Mouse (Mus musculus): ENCODE results near the gene Tsen2. TPM values are rescaled to one million over a fixed set of nuclear protein-coding genes. Genes with fewer than 3 reads are reported as not detected.

The Tsen2 gene
- 33.1 and 36.8 TPM in 2 replicates for polyA plus RNA-seq (2014; fragmentation: Nextera tagmentation; extraction: Ambion mirVana)

DNA sequence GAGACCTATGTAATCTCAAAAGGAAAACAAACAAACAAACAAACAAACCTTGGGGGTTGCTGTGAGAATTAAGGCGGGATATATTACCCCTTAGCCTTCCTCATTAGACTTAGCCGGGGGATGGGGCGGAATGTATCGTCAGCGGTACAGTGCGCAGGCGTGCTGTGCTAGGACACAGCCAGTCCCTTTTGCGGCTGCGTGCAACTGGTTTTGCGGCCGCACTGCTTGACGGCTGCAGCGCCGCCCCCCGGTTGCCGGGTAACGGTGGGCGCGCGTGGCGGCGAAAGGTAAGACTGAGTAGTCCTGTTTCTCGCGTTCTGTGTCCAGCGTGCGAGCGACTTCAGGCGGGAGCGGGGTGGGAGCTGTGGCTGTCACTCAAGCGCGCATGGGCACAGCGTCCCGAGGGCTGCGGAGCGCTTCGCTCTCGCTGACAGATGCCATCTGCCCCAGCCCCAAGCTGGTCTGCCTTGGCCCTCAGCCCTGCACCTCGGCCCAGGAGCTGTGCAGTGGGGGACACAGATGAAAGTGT lies at the start of gene Tsen2:
Gene Tsen2, plus strand, starts transcription at position 223 of the 529 bp plus-strand sequence.
- DNase-seq (ENCODE audit: low spot score), result peak; percentile 98
- H3K9me3 ChIP-seq (ENCODE audit: control insufficient read depth, low read length), result no peaks in the 10 kb centered on the region
- H3K4me1 ChIP-seq (replicated peaks; ENCODE audit: control insufficient read depth, insufficient read depth, low read length), result peaks cover 17% of the 10 kb centered on the region
- peak within 1 kb of the TSS; percentile 91 for H3K4me2 ChIP-seq
- WGBS, result 1% methylated on average over 38 of the region's 38 CpGs
- peak within 1 kb of the TSS; percentile 79 for H3K4me3 ChIP-seq (ENCODE audit: low read depth, low read length)
- peak within 1 kb of the TSS; percentile 87 for H3K9ac ChIP-seq (ENCODE audit: low read depth, low read length)
- peak; percentile 88 for ATAC-seq (replicated peaks; ENCODE audit: low FRiP score)
- peak within 1 kb of the TSS; percentile 79 for H3K27ac ChIP-seq (ENCODE audit: low read depth, low read length)
- H3K27me3 ChIP-seq (replicated peaks; ENCODE audit: control insufficient read depth, insufficient read depth, low read length), result no peaks in the 10 kb centered on the region
- H3K36me3 ChIP-seq (ENCODE audit: control insufficient read depth, insufficient read depth, low read length), result peaks cover 7% of the 10 kb centered on the region; the same call in 1 of the 2 replicates

DNA sequence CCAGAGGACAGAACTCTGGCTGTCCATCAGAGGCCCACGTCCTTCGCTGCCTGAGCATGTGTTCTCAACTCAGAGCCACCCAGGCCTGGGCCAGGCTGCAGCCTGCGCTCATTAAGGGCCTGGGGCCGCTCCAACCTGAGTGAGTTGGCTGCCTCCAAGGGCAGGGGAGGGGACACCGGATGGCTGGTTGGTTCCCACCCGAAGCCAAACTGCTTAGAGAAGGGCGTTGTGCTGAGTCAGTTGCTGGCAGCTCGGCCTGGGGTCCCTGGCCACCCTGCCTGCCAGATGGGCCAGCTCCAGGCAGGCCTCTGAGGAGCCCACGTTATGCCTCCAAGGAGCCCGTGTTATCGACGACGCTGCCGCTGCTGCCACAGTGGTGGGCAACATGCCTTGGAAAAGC lies 44.9 kb upstream of the Tsen2 start:
- Histone ChIP-seq H3K27ac (ENCODE audit: low read depth, low read length) (no peak overlapping the region), H3K4me2 (no peak overlapping the region), H3K27me3 (replicated peaks; ENCODE audit: control insufficient read depth, insufficient read depth, low read length) (no peaks in the 10 kb centered on the region), H3K36me3 (ENCODE audit: control insufficient read depth, insufficient read depth, low read length) (no peaks in the 10 kb centered on the region), H3K9me3 (ENCODE audit: control insufficient read depth, low read length) (no peaks in the 10 kb centered on the region), H3K4me3 (ENCODE audit: low read depth, low read length) (no peak overlapping the region), H3K4me1 (replicated peaks; ENCODE audit: control insufficient read depth, insufficient read depth, low read length) (peaks cover 2% of the 10 kb centered on the region; the same call in 1 of the 2 replicates), H3K9ac (ENCODE audit: low read depth, low read length) (no peak overlapping the region)
- ATAC-seq (replicated peaks; ENCODE audit: low FRiP score), result no peak
- DNase-seq (ENCODE audit: low spot score), result no peak
- 83% methylated on average over 14 of the region's 14 CpGs for WGBS

DNA sequence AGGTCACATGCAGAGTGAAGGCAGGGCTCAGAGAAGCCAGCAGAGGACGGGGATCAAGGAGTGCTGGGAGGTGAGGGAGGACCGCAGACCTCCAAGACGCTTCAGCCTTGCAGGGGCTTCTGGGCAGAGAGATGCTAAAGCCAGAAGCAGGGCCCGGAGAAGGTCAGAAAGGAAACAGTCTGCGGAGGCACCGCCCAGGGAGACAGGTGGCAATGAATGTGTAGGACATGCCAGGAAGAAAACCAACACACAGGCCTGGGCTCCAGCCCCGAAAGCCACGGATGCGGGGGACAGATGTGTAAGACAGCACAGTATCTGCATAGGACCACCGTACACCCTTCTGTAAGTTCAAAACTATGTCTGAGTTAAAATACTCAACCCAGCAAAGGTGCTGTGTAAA lies 44.2 kb upstream of the Tsen2 start:
- H3K4me2 ChIP-seq, result no peak overlapping the region
- no peaks in the 10 kb centered on the region for H3K9me3 ChIP-seq (ENCODE audit: control insufficient read depth, low read length)
- DNase-seq (ENCODE audit: low spot score) (no peak), ATAC-seq (replicated peaks; ENCODE audit: low FRiP score) (no peak)
- 84% methylated on average over 10 of the region's 10 CpGs for WGBS
- H3K4me1 ChIP-seq (replicated peaks; ENCODE audit: control insufficient read depth, insufficient read depth, low read length), result peaks cover 2% of the 10 kb centered on the region; the same call in 1 of the 2 replicates
- no peak overlapping the region for H3K9ac ChIP-seq (ENCODE audit: low read depth, low read length)
- no peaks in the 10 kb centered on the region for H3K27me3 ChIP-seq (replicated peaks; ENCODE audit: control insufficient read depth, insufficient read depth, low read length)
- H3K27ac ChIP-seq (ENCODE audit: low read depth, low read length), result no peak overlapping the region
- H3K36me3 ChIP-seq (ENCODE audit: control insufficient read depth, insufficient read depth, low read length), result no peaks in the 10 kb centered on the region
- no peak overlapping the region for H3K4me3 ChIP-seq (ENCODE audit: low read depth, low read length)

DNA sequence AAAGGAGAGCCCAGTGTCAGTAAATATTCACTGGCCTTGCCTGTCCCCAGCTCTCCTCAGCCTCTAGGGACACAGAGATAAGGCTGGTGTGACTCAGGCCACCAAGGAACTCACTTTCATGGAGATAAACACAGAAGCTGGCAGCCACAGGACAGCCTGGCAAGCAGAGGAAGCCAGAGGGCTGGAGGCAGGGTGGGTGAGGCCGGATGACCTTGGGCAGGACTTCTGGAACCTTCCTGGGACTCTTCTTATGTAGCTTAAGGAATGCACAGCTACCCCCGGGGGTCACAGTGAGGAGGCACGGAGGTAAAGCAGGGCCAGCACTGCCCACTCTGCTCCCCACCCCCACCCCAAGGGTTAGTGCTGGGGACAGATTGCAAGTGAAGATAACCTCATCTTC lies 43.3 kb upstream of the Tsen2 start:
- 43% methylated on average over 3 of the region's 3 CpGs for WGBS
- H3K36me3 ChIP-seq (ENCODE audit: control insufficient read depth, insufficient read depth, low read length), result no peaks in the 10 kb centered on the region
- H3K4me2 ChIP-seq, result no peak overlapping the region
- H3K27ac ChIP-seq (ENCODE audit: low read depth, low read length), result no peak overlapping the region
- no peak for ATAC-seq (replicated peaks; ENCODE audit: low FRiP score)
- no peak for DNase-seq (ENCODE audit: low spot score)
- no peak overlapping the region for H3K9ac ChIP-seq (ENCODE audit: low read depth, low read length)
- no peaks in the 10 kb centered on the region for H3K27me3 ChIP-seq (replicated peaks; ENCODE audit: control insufficient read depth, insufficient read depth, low read length)
- peaks cover 2% of the 10 kb centered on the region; the same call in 1 of the 2 replicates for H3K4me1 ChIP-seq (replicated peaks; ENCODE audit: control insufficient read depth, insufficient read depth, low read length)
- no peak overlapping the region for H3K4me3 ChIP-seq (ENCODE audit: low read depth, low read length)
- no peaks in the 10 kb centered on the region for H3K9me3 ChIP-seq (ENCODE audit: control insufficient read depth, low read length)

GRCm38 (mm10) chr6:115503038-115503437 lies 41.4 kb upstream of the Tsen2 start:
- Histone ChIP-seq H3K4me2 (no peak overlapping the region), H3K9me3 (ENCODE audit: control insufficient read depth, low read length) (no peaks in the 10 kb centered on the region), H3K27me3 (replicated peaks; ENCODE audit: control insufficient read depth, insufficient read depth, low read length) (no peaks in the 10 kb centered on the region), H3K4me1 (replicated peaks; ENCODE audit: control insufficient read depth, insufficient read depth, low read length) (peaks cover 2% of the 10 kb centered on the region; the same call in 1 of the 2 replicates), H3K9ac (ENCODE audit: low read depth, low read length) (no peak overlapping the region), H3K36me3 (ENCODE audit: control insufficient read depth, insufficient read depth, low read length) (no peaks in the 10 kb centered on the region), H3K27ac (ENCODE audit: low read depth, low read length) (no peak overlapping the region), H3K4me3 (ENCODE audit: low read depth, low read length) (no peak overlapping the region)
- WGBS, result 93% methylated on average over 4 of the region's 4 CpGs
- DNase-seq (ENCODE audit: low spot score) (no peak), ATAC-seq (replicated peaks; ENCODE audit: low FRiP score) (no peak)

DNA sequence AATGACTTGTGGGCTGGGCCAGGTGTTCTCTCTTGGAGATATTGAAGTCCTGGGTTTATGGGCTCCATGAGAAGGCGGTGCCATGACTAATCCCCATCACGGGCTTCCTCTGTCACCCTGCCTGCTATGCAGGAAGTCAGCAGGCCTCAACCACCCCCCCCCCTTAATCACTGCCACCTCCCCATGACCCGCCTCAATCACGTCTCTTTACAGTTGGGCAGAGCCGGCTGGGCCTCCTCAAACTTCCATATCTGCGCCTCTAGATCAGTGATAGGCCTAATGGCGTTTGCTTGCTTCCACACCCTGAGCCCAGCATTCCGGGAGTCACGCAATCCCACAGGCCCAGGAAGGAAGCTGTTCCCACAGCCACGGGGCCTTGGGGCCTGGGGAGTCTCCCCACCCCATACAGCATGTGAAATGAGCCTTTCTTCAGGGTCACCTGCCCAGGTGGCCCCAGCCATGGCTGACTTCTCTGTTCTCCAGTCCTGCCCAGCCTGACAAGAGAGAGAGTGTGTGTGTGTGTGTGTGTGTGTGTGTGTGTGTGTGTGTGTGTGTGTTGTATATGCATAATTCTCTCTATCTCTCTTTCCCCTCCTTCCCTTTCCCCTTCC lies 40.8 kb upstream of the Tsen2 start:
- WGBS, result 59% methylated on average over 10 of the region's 10 CpGs
- no peaks in the 10 kb centered on the region for H3K36me3 ChIP-seq (ENCODE audit: control insufficient read depth, insufficient read depth, low read length)
- H3K27me3 ChIP-seq (replicated peaks; ENCODE audit: control insufficient read depth, insufficient read depth, low read length), result no peaks in the 10 kb centered on the region
- peaks cover 2% of the 10 kb centered on the region; the same call in 1 of the 2 replicates for H3K4me1 ChIP-seq (replicated peaks; ENCODE audit: control insufficient read depth, insufficient read depth, low read length)
- DNase-seq (ENCODE audit: low spot score) (no peak), ATAC-seq (replicated peaks; ENCODE audit: low FRiP score) (no peak)
- H3K4me3 ChIP-seq (ENCODE audit: low read depth, low read length), result no peak overlapping the region
- no peak overlapping the region for H3K27ac ChIP-seq (ENCODE audit: low read depth, low read length)
- no peak overlapping the region for H3K9ac ChIP-seq (ENCODE audit: low read depth, low read length)
- no peak overlapping the region for H3K4me2 ChIP-seq
- H3K9me3 ChIP-seq (ENCODE audit: control insufficient read depth, low read length), result no peaks in the 10 kb centered on the region

- no peak overlapping the region for H3K27ac ChIP-seq (ENCODE audit: low read depth, low read length)
- no peak overlapping the region for H3K9ac ChIP-seq (ENCODE audit: low read depth, low read length)
- 73% methylated on average over 3 of the region's 3 CpGs for WGBS
- ATAC-seq (replicated peaks; ENCODE audit: low FRiP score) (no peak; the same call in 1 of the 2 replicates), DNase-seq (ENCODE audit: low spot score) (no peak)
- no peaks in the 10 kb centered on the region for H3K27me3 ChIP-seq (replicated peaks; ENCODE audit: control insufficient read depth, insufficient read depth, low read length)
- H3K36me3 ChIP-seq (ENCODE audit: control insufficient read depth, insufficient read depth, low read length), result no peaks in the 10 kb centered on the region
- H3K4me3 ChIP-seq (ENCODE audit: low read depth, low read length), result no peak overlapping the region
- H3K4me1 ChIP-seq (replicated peaks; ENCODE audit: control insufficient read depth, insufficient read depth, low read length), result peaks cover 2% of the 10 kb centered on the region; the same call in 1 of the 2 replicates
- no peaks in the 10 kb centered on the region for H3K9me3 ChIP-seq (ENCODE audit: control insufficient read depth, low read length)
- no peak overlapping the region for H3K4me2 ChIP-seq
These were observed 40.3 kb upstream of the Tsen2 start for GRCm38 (mm10) chr6:115504160-115504558.

DNA sequence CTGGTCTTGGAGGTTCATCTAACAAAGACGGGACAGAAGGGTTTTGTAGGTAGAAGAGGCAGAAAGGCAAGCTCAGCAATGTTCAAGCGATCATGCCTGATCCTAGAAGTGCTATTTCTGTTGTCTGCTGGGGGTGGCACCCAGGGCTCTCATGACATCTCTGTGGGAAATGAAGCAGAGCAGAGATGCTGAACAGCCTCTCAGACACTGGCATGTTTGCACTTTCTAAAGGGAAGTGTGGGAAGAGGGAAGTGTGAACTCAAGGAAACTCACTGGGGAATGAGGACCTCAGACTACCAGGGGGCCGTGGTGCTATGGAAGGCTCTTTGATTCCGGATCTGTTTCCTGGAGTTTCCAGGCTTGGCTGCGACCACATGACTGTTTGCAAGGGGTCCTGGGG lies 39.5 kb upstream of the Tsen2 start:
- Histone ChIP-seq H3K27me3 (replicated peaks; ENCODE audit: control insufficient read depth, insufficient read depth, low read length) (no peaks in the 10 kb centered on the region), H3K9me3 (ENCODE audit: control insufficient read depth, low read length) (no peaks in the 10 kb centered on the region), H3K36me3 (ENCODE audit: control insufficient read depth, insufficient read depth, low read length) (no peaks in the 10 kb centered on the region), H3K4me2 (no peak overlapping the region), H3K27ac (ENCODE audit: low read depth, low read length) (no peak overlapping the region), H3K9ac (ENCODE audit: low read depth, low read length) (no peak overlapping the region), H3K4me1 (replicated peaks; ENCODE audit: control insufficient read depth, insufficient read depth, low read length) (peaks cover 2% of the 10 kb centered on the region; the same call in 1 of the 2 replicates), H3K4me3 (ENCODE audit: low read depth, low read length) (no peak overlapping the region)
- DNase-seq (ENCODE audit: low spot score) (no peak), ATAC-seq (replicated peaks; ENCODE audit: low FRiP score) (no peak)
- WGBS, result 73% methylated on average over 5 of the region's 5 CpGs

- Histone ChIP-seq H3K9ac (ENCODE audit: low read depth, low read length) (no peak overlapping the region), H3K4me1 (replicated peaks; ENCODE audit: control insufficient read depth, insufficient read depth, low read length) (peaks cover under 1% of the 10 kb centered on the region; the same call in 1 of the 2 replicates), H3K36me3 (ENCODE audit: control insufficient read depth, insufficient read depth, low read length) (no peaks in the 10 kb centered on the region), H3K27me3 (replicated peaks; ENCODE audit: control insufficient read depth, insufficient read depth, low read length) (no peaks in the 10 kb centered on the region), H3K27ac (ENCODE audit: low read depth, low read length) (no peak overlapping the region), H3K4me3 (ENCODE audit: low read depth, low read length) (no peak overlapping the region), H3K4me2 (no peak overlapping the region), H3K9me3 (ENCODE audit: control insufficient read depth, low read length) (no peaks in the 10 kb centered on the region)
- 86% methylated on average over 1 of the region's 1 CpGs for WGBS
- no peak for DNase-seq (ENCODE audit: low spot score)
- ATAC-seq (replicated peaks; ENCODE audit: low FRiP score), result no peak
These were observed 38.0 kb upstream of the Tsen2 start for GRCm38 (mm10) chr6:115506425-115506824.

Measured in liver, embryonic 11.5 days (tissue).